Mouse (Mus musculus): ENCODE results near the gene Ddit4. TPM values are rescaled to one million over a fixed set of nuclear protein-coding genes. Genes with fewer than 3 reads are reported as not detected.

Ddit4 gene
- polyA plus RNA-seq, 1 experiment: 44.6 TPM

DNA sequence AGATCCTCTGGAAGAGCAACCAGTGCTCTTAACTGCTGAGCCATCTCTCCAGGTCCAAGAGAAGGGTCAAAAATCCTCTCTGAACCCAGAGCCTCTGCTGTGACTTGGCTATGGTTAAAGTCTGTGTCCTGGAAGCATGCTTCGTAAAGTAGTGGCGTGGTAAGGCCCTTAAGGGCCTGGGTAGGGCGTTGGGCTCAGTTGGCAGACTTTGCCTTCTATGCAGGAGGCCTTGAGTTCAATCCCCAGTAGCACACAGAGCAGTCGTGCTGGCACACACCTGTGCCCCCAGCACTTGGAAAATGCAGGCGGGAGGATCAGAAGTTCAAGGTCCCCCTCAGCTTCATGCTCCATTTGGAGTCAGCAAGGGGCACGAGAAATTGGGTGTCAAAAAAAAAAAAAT, 21.4 kb upstream of the Ddit4 start:
- H3K4me1 ChIP-seq: peaks cover 78% of the 10 kb centered on the region
- no peaks in the 10 kb centered on the region for H3K36me3 ChIP-seq (replicated peaks; ENCODE audit: low read length)
- TF ChIP-seq GATA1 (IDR thresholded peaks at IDR 0.05; ENCODE audit: borderline replicate concordance, low read length): no peak
- no peak for TF ChIP-seq FLI1 (IDR thresholded peaks at IDR 0.05; ENCODE audit: low read length)

DNA sequence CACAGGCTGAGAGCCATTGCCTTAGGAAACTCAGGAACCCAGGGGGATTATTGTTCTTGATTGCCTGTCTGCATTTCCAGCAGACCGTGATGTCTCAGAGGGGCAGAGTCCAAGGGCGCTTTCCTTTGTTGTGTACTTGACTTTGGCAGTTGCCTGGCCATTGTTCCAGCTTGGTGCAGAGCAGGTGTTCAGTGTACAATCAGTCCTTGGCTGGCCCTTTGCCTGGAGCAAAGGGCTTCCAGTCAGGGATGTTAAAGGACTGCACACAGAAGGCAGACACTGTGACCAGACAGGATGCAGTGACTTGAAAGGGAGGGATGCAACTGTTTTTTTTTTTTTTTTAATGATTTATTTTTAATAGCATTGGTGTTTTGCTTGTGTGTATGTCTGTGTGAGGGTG, 20.9 kb upstream of the Ddit4 start:
- Histone ChIP-seq H3K36me3 (replicated peaks; ENCODE audit: low read length) (no peaks in the 10 kb centered on the region), H3K4me1 (peaks cover 77% of the 10 kb centered on the region), H3K27me3 (replicated peaks) (no peaks in the 10 kb centered on the region), H3K4me3 (replicated peaks) (no peak overlapping the region), H3K9me3 (peaks cover 2% of the 10 kb centered on the region)
- no peak for TF ChIP-seq FLI1 (IDR thresholded peaks at IDR 0.05; ENCODE audit: low read length)
- no peak for TF ChIP-seq GATA1 (IDR thresholded peaks at IDR 0.05; ENCODE audit: borderline replicate concordance, low read length)

More for the DNA sequence above, 21.4 kb upstream of the Ddit4 start:
- Histone ChIP-seq H3K4me3 (replicated peaks) (no peak overlapping the region), H3K27me3 (replicated peaks) (no peaks in the 10 kb centered on the region), H3K9me3 (no peaks in the 10 kb centered on the region)

- TF ChIP-seq GATA1 (IDR thresholded peaks at IDR 0.05; ENCODE audit: borderline replicate concordance, low read length) (no peak), FLI1 (IDR thresholded peaks at IDR 0.05; ENCODE audit: low read length) (no peak)
- Histone ChIP-seq H3K4me3 (replicated peaks) (no peak overlapping the region), H3K36me3 (replicated peaks; ENCODE audit: low read length) (peaks cover 3% of the 10 kb centered on the region), H3K4me1 (peaks cover 70% of the 10 kb centered on the region), H3K9me3 (peaks cover 9% of the 10 kb centered on the region), H3K27me3 (replicated peaks) (no peaks in the 10 kb centered on the region)
Observed at GRCm38 (mm10) chr10:59971813-59972212, 20.2 kb upstream of the Ddit4 start.

DNA sequence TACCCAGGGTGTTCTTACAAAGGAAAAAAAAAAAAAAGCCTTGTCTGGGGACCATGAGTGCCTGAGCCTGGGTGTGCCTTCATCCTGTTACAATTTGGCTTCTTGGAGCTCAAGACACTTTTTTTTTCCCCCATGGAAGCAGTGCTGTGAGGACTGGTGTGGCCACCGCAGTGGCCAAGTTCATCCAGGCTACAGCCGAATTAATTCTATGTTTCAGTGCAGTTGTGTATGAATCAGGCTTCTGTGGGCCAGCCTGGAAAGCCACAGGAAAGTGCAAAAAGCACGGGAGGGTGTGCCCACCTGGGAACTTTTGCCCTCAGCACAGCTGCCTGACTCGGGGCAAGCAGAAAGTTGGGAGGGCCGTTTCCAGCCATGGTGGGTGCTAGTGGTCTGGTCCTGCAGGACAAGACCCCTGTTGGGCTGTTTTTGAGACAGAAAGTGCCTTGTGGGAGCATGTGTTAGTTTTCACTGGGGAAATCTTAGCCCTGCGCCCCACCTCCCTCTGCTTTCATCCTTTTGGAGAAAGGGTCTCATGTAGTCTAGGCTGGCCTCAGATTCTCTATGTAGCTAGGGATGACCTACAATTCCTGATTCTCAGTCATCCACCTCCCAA, 18.9 kb upstream of the Ddit4 start:
- no peaks in the 10 kb centered on the region for H3K27me3 ChIP-seq (replicated peaks)

GRCm38 (mm10) chr10:59969821-59970449, 18.3 kb upstream of the Ddit4 start:
- Histone ChIP-seq H3K9me3 (peaks cover 11% of the 10 kb centered on the region), H3K36me3 (replicated peaks; ENCODE audit: low read length) (peaks cover 3% of the 10 kb centered on the region), H3K4me1 (peaks cover 68% of the 10 kb centered on the region), H3K4me3 (replicated peaks) (peak overlapping the region; percentile 92), H3K27me3 (replicated peaks) (no peaks in the 10 kb centered on the region)
- TF ChIP-seq GATA1 (IDR thresholded peaks at IDR 0.05; ENCODE audit: borderline replicate concordance, low read length) (no peak), FLI1 (IDR thresholded peaks at IDR 0.05; ENCODE audit: low read length) (no peak)

More for the DNA sequence above, 18.9 kb upstream of the Ddit4 start:
- peaks cover 3% of the 10 kb centered on the region for H3K36me3 ChIP-seq (replicated peaks; ENCODE audit: low read length)
- peaks cover 67% of the 10 kb centered on the region for H3K4me1 ChIP-seq
- H3K4me3 ChIP-seq (replicated peaks): peak overlapping the region; percentile 92
- H3K9me3 ChIP-seq: peaks cover 11% of the 10 kb centered on the region
- TF ChIP-seq FLI1 (IDR thresholded peaks at IDR 0.05; ENCODE audit: low read length) (no peak), GATA1 (IDR thresholded peaks at IDR 0.05; ENCODE audit: borderline replicate concordance, low read length) (no peak)

GRCm38 (mm10) chr10:59967309-59967942, 15.8 kb upstream of the Ddit4 start:
- H3K4me1 ChIP-seq: peaks cover 61% of the 10 kb centered on the region
- H3K4me3 ChIP-seq (replicated peaks): no peak overlapping the region
- peaks cover 3% of the 10 kb centered on the region for H3K36me3 ChIP-seq (replicated peaks; ENCODE audit: low read length)
- H3K9me3 ChIP-seq: peaks cover 11% of the 10 kb centered on the region
- no peaks in the 10 kb centered on the region for H3K27me3 ChIP-seq (replicated peaks)
- TF ChIP-seq GATA1 (IDR thresholded peaks at IDR 0.05; ENCODE audit: borderline replicate concordance, low read length) (no peak), FLI1 (IDR thresholded peaks at IDR 0.05; ENCODE audit: low read length) (no peak)

GRCm38 (mm10) chr10:59966743-59967142, 15.1 kb upstream of the Ddit4 start:
- no peak overlapping the region for H3K4me3 ChIP-seq (replicated peaks)
- TF ChIP-seq GATA1 (IDR thresholded peaks at IDR 0.05; ENCODE audit: borderline replicate concordance, low read length) (no peak), FLI1 (IDR thresholded peaks at IDR 0.05; ENCODE audit: low read length) (no peak)
- H3K4me1 ChIP-seq: peaks cover 54% of the 10 kb centered on the region
- H3K9me3 ChIP-seq: peaks cover 11% of the 10 kb centered on the region
- H3K27me3 ChIP-seq (replicated peaks): no peaks in the 10 kb centered on the region
- peaks cover 3% of the 10 kb centered on the region for H3K36me3 ChIP-seq (replicated peaks; ENCODE audit: low read length)

DNA sequence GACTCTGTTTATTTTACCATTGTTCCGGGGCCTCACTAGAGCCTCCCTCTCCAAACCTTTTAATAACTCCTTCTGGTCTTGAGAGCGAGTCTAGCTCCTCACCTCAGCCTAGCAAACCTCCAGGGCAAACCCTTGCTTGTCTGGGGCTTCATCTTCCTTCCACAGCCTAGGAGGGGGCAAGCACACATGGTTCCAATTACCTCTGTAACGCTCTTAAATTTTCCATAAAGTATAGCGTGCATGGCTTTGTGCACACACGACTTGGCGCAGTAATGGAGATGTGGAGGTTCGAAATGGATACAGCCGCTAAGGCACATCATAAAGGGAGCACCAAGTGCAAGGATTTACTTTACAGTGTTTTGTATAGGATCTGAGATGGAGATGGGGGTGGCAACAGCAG, 14.2 kb upstream of the Ddit4 start:
- Histone ChIP-seq H3K4me1 (peaks cover 47% of the 10 kb centered on the region), H3K4me3 (replicated peaks) (no peak overlapping the region), H3K9me3 (peaks cover 11% of the 10 kb centered on the region), H3K36me3 (replicated peaks; ENCODE audit: low read length) (peaks cover 3% of the 10 kb centered on the region), H3K27me3 (replicated peaks) (no peaks in the 10 kb centered on the region)
- TF ChIP-seq FLI1 (IDR thresholded peaks at IDR 0.05; ENCODE audit: low read length) (no peak), GATA1 (IDR thresholded peaks at IDR 0.05; ENCODE audit: borderline replicate concordance, low read length) (no peak)

DNA sequence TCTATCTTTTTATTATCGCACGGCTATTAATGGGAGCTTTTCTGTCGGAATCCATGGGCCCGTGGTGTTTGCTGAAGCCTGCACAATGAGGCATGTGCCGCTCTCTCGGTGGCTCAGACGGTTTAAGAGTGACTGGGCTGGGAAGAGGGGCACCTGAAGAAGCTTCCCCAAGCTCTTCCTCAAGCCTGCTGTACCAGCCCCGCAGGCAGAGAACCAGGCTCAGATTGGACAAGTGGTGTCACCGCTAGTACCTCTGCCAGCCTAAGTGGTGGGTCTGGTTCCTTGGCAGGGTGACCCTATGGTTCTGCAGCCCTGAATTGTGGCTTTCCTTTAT, 13.7 kb upstream of the Ddit4 start:
- Histone ChIP-seq H3K4me1 (peaks cover 42% of the 10 kb centered on the region), H3K27me3 (replicated peaks) (no peaks in the 10 kb centered on the region), H3K4me3 (replicated peaks) (no peak overlapping the region), H3K9me3 (peaks cover 11% of the 10 kb centered on the region), H3K36me3 (replicated peaks; ENCODE audit: low read length) (peaks cover 3% of the 10 kb centered on the region)
- TF ChIP-seq FLI1 (IDR thresholded peaks at IDR 0.05; ENCODE audit: low read length) (no peak), GATA1 (IDR thresholded peaks at IDR 0.05; ENCODE audit: borderline replicate concordance, low read length) (no peak)

Data from megakaryocyte, embryonic 14.5 days (primary cell).